Mouse (Mus musculus) spleen, postnatal 36 days (tissue): ENCODE results near the gene Usp21.
A peak's percentile ranks its signal among the peaks of the same experiment; 100 is the strongest.
"Not testable (repeated sequence)": the region's sequence is repeated elsewhere in the genome, so short reads cannot be mapped to it uniquely, and the experiment has no call there.

ENCODE experiments used
- DNase-seq, 2 experiments: peaks; one replicate each; pipeline ENCODE4 v3.0.0; 2022; ENCODE audit warnings: low spot score in 2 of 2, mixed read lengths in 1 of 2

The Usp21 gene

GRCm38 (mm10) chr1:171241952-171242351 is 45.8 kb downstream of the Usp21 start:
- DNase-seq: not testable (repeated sequence)

- DNase-seq: no peak
Measured at GRCm38 (mm10) chr1:171240911-171241310, 46.9 kb downstream of the Usp21 start.

DNA sequence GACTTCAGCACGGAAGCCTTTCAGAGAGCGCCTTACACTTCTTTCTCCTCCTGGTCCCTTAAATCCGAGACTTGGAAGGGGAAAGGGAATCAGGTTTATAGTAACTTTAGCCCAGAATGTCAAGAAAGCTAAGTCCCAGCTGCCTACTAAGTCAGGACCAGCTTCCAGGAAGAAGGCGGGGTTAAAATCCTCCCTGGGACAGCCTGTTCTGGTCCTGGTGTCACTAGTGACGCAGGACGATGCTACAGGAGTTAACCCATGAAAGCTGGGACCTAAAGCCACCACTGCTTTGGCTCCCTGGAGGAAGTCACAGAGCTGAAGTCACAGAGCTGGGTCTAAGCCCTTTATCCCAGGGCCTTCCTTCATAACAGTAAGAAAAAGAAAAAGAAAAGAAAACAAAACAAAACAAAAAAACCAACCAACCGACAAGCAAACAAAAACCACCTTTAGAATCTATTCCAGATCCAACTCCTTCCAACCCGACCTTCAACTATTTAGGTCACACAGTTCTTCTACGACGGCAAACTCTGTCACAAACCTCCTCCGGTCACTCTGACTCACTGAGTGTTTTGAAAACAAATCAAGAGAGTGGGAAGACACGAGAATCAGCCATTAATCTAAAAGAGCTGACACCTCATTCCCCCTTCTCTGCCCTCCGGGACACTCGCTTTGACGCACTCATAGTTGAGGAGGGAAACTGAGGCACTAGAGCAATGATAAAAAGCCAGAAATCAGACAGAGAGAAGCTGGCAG is 47.6 kb downstream of the Usp21 start:
- DNase-seq: no peak

GRCm38 (mm10) chr1:171238463-171238862 is 49.3 kb downstream of the Usp21 start:
- DNase-seq: peak; percentile 41 to 48

- DNase-seq: no peak
Measured at GRCm38 (mm10) chr1:171237438-171237837, 50.4 kb downstream of the Usp21 start.

DNA sequence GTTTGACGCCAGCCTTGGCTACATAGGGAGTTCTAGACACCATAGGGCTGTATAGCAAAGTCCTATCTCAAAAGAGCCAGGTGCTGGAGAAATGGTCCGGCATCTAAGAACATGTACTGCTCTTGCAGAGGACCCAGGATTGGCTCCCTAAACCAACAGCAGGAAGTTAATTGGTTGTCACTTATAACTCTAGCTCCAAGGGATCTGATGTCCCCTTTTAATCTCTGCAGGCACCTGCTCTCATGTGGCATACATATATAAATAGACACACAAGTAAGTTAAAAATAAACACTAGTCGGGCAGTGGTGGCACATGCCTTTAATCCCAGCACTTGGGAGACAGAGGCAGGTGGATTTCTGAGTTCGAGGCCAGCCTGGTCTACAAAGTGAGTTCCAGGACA is 52.0 kb downstream of the Usp21 start:
- no peak for DNase-seq

DNA sequence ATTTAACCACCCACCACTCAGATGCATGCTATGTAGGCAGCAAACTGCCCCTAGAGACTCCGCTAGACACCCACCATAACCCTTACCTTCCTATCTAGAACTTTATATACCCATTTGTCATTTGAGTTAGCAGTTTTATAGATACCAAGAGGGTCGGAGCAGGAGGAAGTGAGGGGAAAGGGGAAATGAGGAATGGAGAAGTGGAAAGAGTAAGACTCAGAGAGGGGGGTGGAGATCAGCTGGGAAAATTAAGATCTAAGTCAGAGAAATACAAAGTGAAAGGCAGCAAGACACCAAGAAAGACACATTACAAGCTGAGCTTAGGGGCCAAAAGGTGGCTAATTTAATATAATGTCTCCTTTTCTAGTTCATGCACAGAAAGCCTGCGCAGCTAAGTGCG is 53.3 kb downstream of the Usp21 start:
- no peak for DNase-seq

DNA sequence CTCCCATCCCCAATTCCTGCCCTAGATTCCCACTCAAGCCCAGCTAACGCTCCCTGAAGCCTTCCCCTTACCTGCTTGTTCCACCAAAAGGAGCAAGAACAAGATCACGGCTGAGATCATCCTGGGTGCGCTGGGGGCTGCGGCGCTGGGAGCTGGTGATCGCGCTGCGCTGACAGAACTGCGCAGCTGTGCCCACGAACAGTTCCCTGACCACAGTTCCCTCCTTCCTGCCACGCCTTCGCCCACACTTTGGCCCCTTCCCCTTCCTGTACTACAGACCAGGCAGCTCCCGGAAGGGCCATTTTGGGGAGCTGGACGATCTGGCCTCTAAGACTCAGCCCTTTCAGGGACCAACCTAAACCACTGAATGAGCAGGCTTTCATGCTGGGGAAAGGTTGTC is 53.7 kb downstream of the Usp21 start, which contains the start of gene Fcer1g:
Fcer1g (minus strand) TSS at position 240 of the 400 bp plus-strand sequence.
- peak; percentile 41 to 44 for DNase-seq

- DNase-seq: no peak
Measured at GRCm38 (mm10) chr1:171232800-171233730, 54.7 kb downstream of the Usp21 start.

DNA sequence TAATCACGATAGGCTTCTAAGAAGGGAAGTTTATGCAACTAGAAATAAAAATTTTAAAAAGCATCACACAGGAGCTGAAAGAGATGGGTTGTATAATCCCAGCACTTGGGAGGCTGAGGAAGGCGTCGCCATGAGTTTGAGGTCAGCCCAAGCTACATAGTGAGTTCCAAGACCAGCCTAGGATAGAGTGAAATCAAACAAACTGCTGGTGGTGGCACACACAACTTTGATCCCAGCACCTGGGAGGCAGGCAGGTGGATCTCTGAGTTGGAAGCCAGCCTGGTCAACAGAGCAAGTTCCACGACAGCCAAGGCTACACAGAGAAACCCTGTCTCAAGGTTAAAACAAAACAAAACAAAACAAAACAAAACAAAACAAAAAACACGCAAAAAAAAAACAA is 55.4 kb downstream of the Usp21 start:
- DNase-seq: no peak
